ENCODE assay signal across 21 mouse cellular contexts in genomic region chr2:98354200-98354599, GRCm38 (mm10).
DNase-seq lines count a peak whose midpoint lies in the region; ATAC-seq and TF ChIP-seq lines count a peak whose summit lies in the region.
"Had no signal": no experiment of that assay in that cellular context is flagged by ENCODE, and none has a peak within 500 bp of the region (broad histone marks: within the 10 kb centered on the region; RNA-seq: fewer than 3 reads in every experiment).

No protein-coding gene starts in this region.

- no peaks in the 10 kb centered on the region for H3K4me1 ChIP-seq in forebrain, embryonic 15.5 days
- H3K4me1 ChIP-seq in forebrain, embryonic 11.5 days (replicated peaks; ENCODE audit: control insufficient read depth, insufficient read depth, low read length) = no peaks in the 10 kb centered on the region
- H3K4me1 ChIP-seq in forebrain, embryonic 16.5 days (replicated peaks; ENCODE audit: control insufficient read depth, insufficient read depth, low read length) = no peaks in the 10 kb centered on the region
- H3K4me1 ChIP-seq: embryonic facial prominence, embryonic 15.5 days; heart, embryonic 12.5 days; liver, embryonic 13.5 days had no signal

- no peaks in the 10 kb centered on the region for H3K27me3 ChIP-seq in forebrain, embryonic 15.5 days
- no peaks in the 10 kb centered on the region for H3K27me3 ChIP-seq in forebrain, embryonic 11.5 days (ENCODE audit: control insufficient read depth, insufficient read depth, low read length)
- H3K27me3 ChIP-seq in forebrain, embryonic 16.5 days (replicated peaks; ENCODE audit: control insufficient read depth, insufficient read depth, low read length) = no peaks in the 10 kb centered on the region
- H3K27me3 ChIP-seq: embryonic facial prominence, embryonic 15.5 days; heart, embryonic 12.5 days; liver, embryonic 13.5 days had no signal

- no peak overlapping the region for H3K4me3 ChIP-seq in forebrain, embryonic 15.5 days
- H3K4me3 ChIP-seq in forebrain, embryonic 11.5 days (ENCODE audit: low read depth, low read length) = no peak overlapping the region
- H3K4me3 ChIP-seq in layer of hippocampus, adult 2 months = no peak overlapping the region
- no peak overlapping the region for H3K4me3 ChIP-seq in forebrain, embryonic 16.5 days (replicated peaks; ENCODE audit: low read length)
- H3K4me3 ChIP-seq: embryonic facial prominence, embryonic 15.5 days; heart, embryonic 12.5 days; liver, embryonic 13.5 days had no signal

- ATAC-seq in forebrain, embryonic 15.5 days (replicated peaks) = peak; percentile 61
- ATAC-seq in forebrain, embryonic 11.5 days (replicated peaks; ENCODE audit: low FRiP score) = no peak
- peak; percentile 79 for ATAC-seq in forebrain, embryonic 16.5 days
- ATAC-seq: intestine, postnatal 0 days had no signal

- no peak overlapping the region for H3K9ac ChIP-seq in forebrain, embryonic 15.5 days (replicated peaks)
- H3K9ac ChIP-seq in forebrain, embryonic 11.5 days (ENCODE audit: low read length) = no peak overlapping the region
- no peak overlapping the region for H3K9ac ChIP-seq in forebrain, embryonic 16.5 days (replicated peaks; ENCODE audit: low read depth, low read length)
- H3K9ac ChIP-seq: embryonic facial prominence, embryonic 15.5 days; heart, embryonic 12.5 days; liver, embryonic 13.5 days had no signal

- DNase-seq in forebrain, embryonic 11.5 days (ENCODE audit: low spot score) = no peak
- DNase-seq in layer of hippocampus, postnatal 14 days (ENCODE audit: low spot score in 2 of 2) = peak; percentile 41 to 72
- no peak for DNase-seq in layer of hippocampus, adult 2 months (ENCODE audit: low spot score in 2 of 2)
- peak; percentile 65 for DNase-seq in brain, embryonic 14.5 days (ENCODE audit: low read depth)
- no peak for DNase-seq in urinary bladder, adult 2 months (ENCODE audit: low spot score)
- DNase-seq: adrenal gland, adult 2 months; gastrocnemius, postnatal 14 days; heart, adult 11 months; heart, postnatal 10 days; kidney, postnatal 25 days; liver, embryonic 13.5 days; lung, adult 2 months; lung, postnatal 14 days; thymus, adult 2 months had no signal

- no peak overlapping the region for H3K27ac ChIP-seq in forebrain, embryonic 15.5 days (replicated peaks)
- H3K27ac ChIP-seq in forebrain, embryonic 11.5 days (ENCODE audit: low read depth, low read length) = no peak overlapping the region
- no peak overlapping the region for H3K27ac ChIP-seq in layer of hippocampus, adult 2 months
- no peak overlapping the region for H3K27ac ChIP-seq in forebrain, embryonic 16.5 days (ENCODE audit: low read length)
- H3K27ac ChIP-seq: embryonic facial prominence, embryonic 15.5 days; liver, embryonic 13.5 days; stomach, postnatal 0 days had no signal

- no peaks in the 10 kb centered on the region for H3K9me3 ChIP-seq in forebrain, embryonic 15.5 days
- H3K9me3 ChIP-seq in forebrain, embryonic 11.5 days (ENCODE audit: control insufficient read depth, low read length) = no peaks in the 10 kb centered on the region
- H3K9me3 ChIP-seq in forebrain, embryonic 16.5 days (ENCODE audit: control insufficient read depth, low read length) = no peaks in the 10 kb centered on the region
- H3K9me3 ChIP-seq: embryonic facial prominence, embryonic 15.5 days; heart, embryonic 12.5 days; liver, embryonic 13.5 days had no signal

- no peak for TF ChIP-seq CTCF in layer of hippocampus, adult 2 months (conservative IDR thresholded peaks at IDR 0.05)
- no peak for TF ChIP-seq CTCF in brain, embryonic 14.5 days (IDR thresholded peaks at IDR 0.05; ENCODE audit: borderline replicate concordance, extremely low read depth, insufficient read depth, insufficient read length)

- 61% methylated on average over 2 of the region's 2 CpGs for WGBS in forebrain, embryonic 15.5 days
- 74% methylated on average over 2 of the region's 2 CpGs for WGBS in forebrain, embryonic 11.5 days
- WGBS in forebrain, embryonic 16.5 days = 65% methylated on average over 2 of the region's 2 CpGs

- no peaks in the 10 kb centered on the region for H3K36me3 ChIP-seq in forebrain, embryonic 15.5 days
- no peaks in the 10 kb centered on the region for H3K36me3 ChIP-seq in forebrain, embryonic 11.5 days (ENCODE audit: control insufficient read depth, insufficient read depth, low read length)
- H3K36me3 ChIP-seq in forebrain, embryonic 16.5 days (ENCODE audit: control insufficient read depth, insufficient read depth) = no peaks in the 10 kb centered on the region
- H3K36me3 ChIP-seq: embryonic facial prominence, embryonic 15.5 days; heart, embryonic 12.5 days; liver, embryonic 13.5 days had no signal

- H3K4me2 ChIP-seq in forebrain, embryonic 15.5 days (replicated peaks) = no peak overlapping the region
- no peak overlapping the region for H3K4me2 ChIP-seq in forebrain, embryonic 11.5 days (ENCODE audit: low read depth, low read length, severe bottlenecking)
- H3K4me2 ChIP-seq in forebrain, embryonic 16.5 days (ENCODE audit: low read length) = no peak overlapping the region
- H3K4me2 ChIP-seq: embryonic facial prominence, embryonic 15.5 days; heart, embryonic 12.5 days; liver, embryonic 13.5 days; midbrain, embryonic 11.5 days had no signal

- TF ChIP-seq POLR2A in brain, embryonic 14.5 days (IDR thresholded peaks at IDR 0.05; ENCODE audit: borderline replicate concordance, extremely low read depth, insufficient read depth, insufficient read length, poor library complexity, severe bottlenecking) = no peak

Comparison
In these comparisons a context has a peak if more than half of its experiments do, and no peak if none do; other contexts are left out.
1. DNase-seq: peak in layer of hippocampus, postnatal 14 days (2 of 2) and brain, embryonic 14.5 days (single experiment); none in forebrain, embryonic 11.5 days (single experiment), layer of hippocampus, adult 2 months (0 of 2) and urinary bladder, adult 2 months (single experiment).